ENCODE assay signal across 22 mouse cellular contexts in the genomic region with DNA sequence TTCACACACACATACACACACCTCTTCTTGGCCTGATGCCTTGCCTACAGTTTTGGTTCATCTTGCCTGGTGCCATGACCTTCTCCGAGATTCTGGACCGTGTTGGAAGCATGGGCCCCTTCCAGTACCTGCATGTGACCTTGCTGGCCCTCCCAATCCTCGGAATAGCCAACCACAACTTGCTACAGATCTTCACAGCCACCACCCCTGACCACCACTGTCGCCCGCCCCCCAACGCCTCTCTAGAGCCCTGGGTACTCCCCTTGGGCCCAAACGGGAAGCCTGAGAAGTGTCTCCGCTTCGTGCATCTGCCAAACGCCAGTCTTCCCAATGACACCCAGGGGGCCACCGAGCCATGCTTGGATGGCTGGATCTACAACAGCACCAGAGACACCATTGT. TPM values are rescaled to one million over a fixed set of nuclear protein-coding genes. Genes with fewer than 3 reads are reported as not detected.
DNase-seq lines count a peak whose midpoint lies in the region; ATAC-seq lines count a peak whose summit lies in the region.
"Had no signal": no experiment of that assay in that cellular context is flagged by ENCODE, and none has a peak within 500 bp of the region (broad histone marks: within the 10 kb centered on the region; RNA-seq: fewer than 3 reads in every experiment).

No protein-coding gene starts in this region.

- H3K27ac ChIP-seq in heart, embryonic 10.5 days, result peak overlapping the region; percentile 72; the same call in 1 of the 2 replicates
- H3K27ac ChIP-seq in heart, embryonic 12.5 days (ENCODE audit: poor library complexity, severe bottlenecking), result no peak overlapping the region
- H3K27ac ChIP-seq in kidney, embryonic 16.5 days (ENCODE audit: low read length), result no peak overlapping the region
- H3K27ac ChIP-seq: embryonic facial prominence, embryonic 13.5 days; heart, embryonic 15.5 days; hindbrain, embryonic 13.5 days had no signal

- H3K9ac ChIP-seq in heart, embryonic 12.5 days, result no peak overlapping the region
- no peak overlapping the region for H3K9ac ChIP-seq in kidney, embryonic 16.5 days (replicated peaks; ENCODE audit: low read length)
- H3K9ac ChIP-seq: embryonic facial prominence, embryonic 13.5 days; heart, embryonic 15.5 days; hindbrain, embryonic 13.5 days had no signal

- no peak for DNase-seq in heart, embryonic 10.5 days (ENCODE audit: low spot score)
- DNase-seq in kidney, postnatal 10 days, result no peak
- DNase-seq in thymus, postnatal 4 days, result peak; percentile 27
- no peak for DNase-seq in thymus, postnatal 0 days (ENCODE audit: low spot score)
- DNase-seq in left cerebral cortex, adult 8-10 months (ENCODE audit: low spot score in 2 of 2), result no peak
- DNase-seq: adrenal gland, postnatal 10 days; cerebellum, adult 11-12 months; cerebellum, adult 9-10 months; cerebellum, postnatal 25 days; gastrocnemius, postnatal 36 days; heart, adult 11 months; heart, postnatal 14 days had no signal

- ATAC-seq in heart, embryonic 12.5 days (ENCODE audit: insufficient number of reproducible peaks, low FRiP score), result no peak
- no peak for ATAC-seq in kidney, embryonic 16.5 days (ENCODE audit: low FRiP score, low TSS enrichment)
- ATAC-seq: forebrain, embryonic 14.5 days had no signal

- no peak overlapping the region for H3K4me2 ChIP-seq in heart, embryonic 12.5 days
- H3K4me2 ChIP-seq in kidney, embryonic 16.5 days (replicated peaks; ENCODE audit: low read depth, low read length), result peak overlapping the region; percentile 7; the same call in 1 of the 2 replicates
- H3K4me2 ChIP-seq: embryonic facial prominence, embryonic 13.5 days; heart, embryonic 15.5 days; hindbrain, embryonic 13.5 days had no signal

- H3K4me1 ChIP-seq in heart, embryonic 10.5 days, result peaks cover 39% of the 10 kb centered on the region
- peaks cover 21% of the 10 kb centered on the region for H3K4me1 ChIP-seq in heart, embryonic 12.5 days (replicated peaks)
- peaks cover 26% of the 10 kb centered on the region for H3K4me1 ChIP-seq in kidney, embryonic 16.5 days (ENCODE audit: insufficient read depth, low read length)

- H3K27me3 ChIP-seq in heart, embryonic 10.5 days (ENCODE audit: insufficient read depth, poor library complexity, severe bottlenecking), result no peaks in the 10 kb centered on the region
- no peaks in the 10 kb centered on the region for H3K27me3 ChIP-seq in heart, embryonic 12.5 days (replicated peaks)
- H3K27me3 ChIP-seq in kidney, embryonic 16.5 days (ENCODE audit: insufficient read depth, low read length), result no peaks in the 10 kb centered on the region
- H3K27me3 ChIP-seq: embryonic facial prominence, embryonic 13.5 days; heart, embryonic 15.5 days; hindbrain, embryonic 13.5 days had no signal

- 80% methylated on average over 11 of the region's 11 CpGs for WGBS in heart, embryonic 10.5 days
- WGBS in heart, embryonic 12.5 days, result 80% methylated on average over 11 of the region's 11 CpGs
- WGBS in kidney, embryonic 16.5 days, result 83% methylated on average over 11 of the region's 11 CpGs

- no peaks in the 10 kb centered on the region for H3K36me3 ChIP-seq in heart, embryonic 10.5 days
- no peaks in the 10 kb centered on the region for H3K36me3 ChIP-seq in heart, embryonic 12.5 days
- no peaks in the 10 kb centered on the region for H3K36me3 ChIP-seq in kidney, embryonic 16.5 days (ENCODE audit: insufficient read depth, low read length)
- H3K36me3 ChIP-seq: embryonic facial prominence, embryonic 13.5 days; heart, embryonic 15.5 days; hindbrain, embryonic 13.5 days had no signal

- no peak overlapping the region for H3K4me3 ChIP-seq in heart, embryonic 10.5 days
- no peak overlapping the region for H3K4me3 ChIP-seq in heart, embryonic 12.5 days
- peak overlapping the region; percentile 10; the same call in 1 of the 2 replicates for H3K4me3 ChIP-seq in kidney, embryonic 16.5 days (ENCODE audit: low read length)
- H3K4me3 ChIP-seq: embryonic facial prominence, embryonic 13.5 days; heart, embryonic 15.5 days; hindbrain, embryonic 13.5 days had no signal

- H3K9me3 ChIP-seq in heart, embryonic 10.5 days, result no peaks in the 10 kb centered on the region
- H3K9me3 ChIP-seq in heart, embryonic 12.5 days (replicated peaks), result no peaks in the 10 kb centered on the region
- H3K9me3 ChIP-seq in kidney, embryonic 16.5 days (ENCODE audit: low read length), result no peaks in the 10 kb centered on the region
- H3K9me3 ChIP-seq: embryonic facial prominence, embryonic 13.5 days; heart, embryonic 15.5 days; hindbrain, embryonic 13.5 days had no signal

RNA-seq across cellular contexts. Expression of a gene that starts 2.8 kb away (rescaled TPM):
- 0.23 and 0.48 TPM in 2 replicates for polyA plus RNA-seq in heart, embryonic 10.5 days (2016; fragmentation: Nextera tagmentation; extraction: Ambion mirVana)
- 0.05 TPM in 1 of 2 replicates, not detected in the other for polyA plus RNA-seq in heart, embryonic 12.5 days (2016; fragmentation: Nextera tagmentation; extraction: Ambion mirVana)
- polyA plus RNA-seq in kidney, embryonic 16.5 days (2015; fragmentation: Nextera tagmentation; extraction: Ambion mirVana), result 15.7 and 16.3 TPM in 2 replicates
- 0.04 and 0.22 TPM in 2 replicates for polyA plus RNA-seq in thymus, postnatal 0 days (2015; fragmentation: Nextera tagmentation; extraction: Ambion mirVana)
- 10 to 100 TPM; 11.5 to 15.9 (median 14.1) TPM for total RNA-seq in left cerebral cortex, adult 8-10 months (2022)
- total RNA-seq: gastrocnemius, adult 8-10 months; gastrocnemius, postnatal 36 days; hematopoietic stem cell, adult 5-6 weeks; MEL had no signal
- polyA plus RNA-seq: C2C12; embryonic facial prominence, embryonic 13.5 days had no signal

RNA-seq across cellular contexts. Expression of a gene that starts 24.0 kb away (rescaled TPM):
- polyA plus RNA-seq in heart, embryonic 10.5 days (2016; fragmentation: Nextera tagmentation; extraction: Ambion mirVana), result 0.04 TPM in 1 of 2 replicates, not detected in the other
- polyA plus RNA-seq in heart, embryonic 12.5 days (2016; fragmentation: Nextera tagmentation; extraction: Ambion mirVana), result not detected in 2 replicates
- polyA plus RNA-seq in kidney, embryonic 16.5 days (2015; fragmentation: Nextera tagmentation; extraction: Ambion mirVana), result 48.8 and 59.4 TPM in 2 replicates
- not detected in 2 replicates for polyA plus RNA-seq in thymus, postnatal 0 days (2015; fragmentation: Nextera tagmentation; extraction: Ambion mirVana)
- total RNA-seq in left cerebral cortex, adult 8-10 months (2022), result 1 to 10 TPM; 6.6 to 8.6 (median 7.8) TPM
- total RNA-seq: adrenal gland, postnatal 10 days; gastrocnemius, adult 8-10 months; gastrocnemius, postnatal 36 days; heart, postnatal 14 days; hematopoietic stem cell, adult 5-6 weeks; MEL had no signal
- polyA plus RNA-seq: C2C12; heart, embryonic 15.5 days had no signal

Comparison
In these comparisons a context has a peak if more than half of its experiments do, and no peak if none do; other contexts are left out.
1. RNA of a gene that starts 2.8 kb away (polyA plus RNA-seq): 15.7 to 16.3 TPM in kidney, embryonic 16.5 days; 0.23 to 0.48 TPM in heart, embryonic 10.5 days, 0.04 to 0.22 TPM in thymus, postnatal 0 days and 0.05 TPM in heart, embryonic 12.5 days; every median in the first group is over 10 times any median in the second.
2. RNA of a gene that starts 24.0 kb away (polyA plus RNA-seq): 48.8 to 59.4 TPM in kidney, embryonic 16.5 days; 0.04 TPM in heart, embryonic 10.5 days, not detected in heart, embryonic 12.5 days and not detected in thymus, postnatal 0 days; every median in the first group is over 10 times any median in the second.